Mouse (Mus musculus) heart, embryonic 16.5 days (tissue): ENCODE data around the gene Plekhd1. TPM values are rescaled to one million over a fixed set of nuclear protein-coding genes. Genes with fewer than 3 reads are reported as not detected.

Experiments used
- ATAC-seq: fragments of 200-750 bp; cut with Nextera tagmentation; replicated peaks from 2 replicates; pipeline ENCODE4 v1.8.0; 2017; ENCODE audit warnings: moderate number of reproducible peaks; ENCODE audit not compliant: insufficient read depth, low FRiP score; ENCODE audit errors: extremely low read depth
- H3K27ac ChIP-seq: fragments of 300-500 bp; sonication (generic); 2 replicates; pipeline ENCODE4 v1.5.1; 2014; ENCODE audit warnings: mild to moderate bottlenecking, low read length, control low read depth, moderate library complexity
- H3K27me3 ChIP-seq: fragments of 300-500 bp; sonication (generic); 2 replicates; pipeline ENCODE4 v1.6.1; 2014; ENCODE audit warnings: low read length, mixed read lengths; ENCODE audit not compliant: control insufficient read depth, insufficient read depth
- H3K36me3 ChIP-seq: fragments of 300-500 bp; sonication (generic); 2 replicates; pipeline ENCODE4 v1.6.1; 2014; ENCODE audit not compliant: control insufficient read depth, insufficient read depth
- H3K4me1 ChIP-seq: fragments of 300-500 bp; sonication (generic); 2 replicates; pipeline ENCODE4 v1.6.1; 2014; ENCODE audit warnings: low read length, mixed read lengths; ENCODE audit not compliant: control insufficient read depth, insufficient read depth
- H3K4me2 ChIP-seq: fragments of 300-500 bp; sonication (generic); 2 replicates; pipeline ENCODE4 v1.6.1; 2014; ENCODE audit warnings: low read depth, mild to moderate bottlenecking, control low read depth, low read length
- H3K4me3 ChIP-seq: fragments of 300-500 bp; sonication (generic); 2 replicates; pipeline ENCODE4 v1.5.1; 2014; ENCODE audit warnings: mild to moderate bottlenecking, control low read depth, low read length
- H3K9ac ChIP-seq: fragments of 300-500 bp; sonication (generic); 2 replicates; pipeline ENCODE4 v1.6.1; 2014; ENCODE audit warnings: low read length, control low read depth
- H3K9me3 ChIP-seq: fragments of 300-500 bp; sonication (generic); replicated peaks from 2 replicates; pipeline ENCODE4 v1.6.1; 2016; ENCODE audit warnings: low read length; ENCODE audit not compliant: control insufficient read depth
- WGBS: fragments of 180-500 bp; shearing (Covaris S2); extraction: QIAGEN DNeasy Blood & Tissue Kit; methylation state at CpG from one replicate; pipeline ENCODE4 v1.1.7; 2014; 5-methylcytosine and 5-hydroxymethylcytosine counted together
- polyA plus RNA-seq: library from polyadenylated mRNA; unstranded; fragments of >200 nt; fragmentation: Nextera tagmentation; extraction: Ambion mirVana; gene quantifications from 2 replicates; pipeline ENCODE4 v1.2.1, GENCODE M21; 2015

Gene Plekhd1
- polyA plus RNA-seq, 1 experiment from 2014 or later: 0.28 TPM

DNA sequence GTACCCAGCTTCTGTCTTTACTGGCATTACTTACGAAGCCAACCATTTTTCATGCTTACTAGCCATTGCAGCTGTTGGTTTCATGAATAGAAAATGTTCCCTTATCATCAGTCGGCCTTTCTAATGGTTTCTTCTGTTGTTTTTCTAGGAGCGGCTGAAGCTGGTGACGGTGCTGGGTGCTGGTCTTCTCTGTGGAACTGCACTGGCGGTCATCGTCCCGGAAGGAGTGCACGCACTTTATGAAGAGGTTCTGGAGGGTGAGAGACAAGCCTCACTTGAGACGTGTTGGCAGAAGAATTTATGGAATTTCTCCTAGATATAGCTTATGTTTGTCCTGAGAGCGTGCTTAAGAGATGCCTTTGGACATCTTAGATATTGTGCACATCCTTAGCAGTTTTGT, 30.1 kb upstream of the Plekhd1 start:
- Histone ChIP-seq H3K4me2 (no peak overlapping the region), H3K36me3 (peaks cover 15% of the 10 kb centered on the region), H3K27me3 (no peaks in the 10 kb centered on the region), H3K27ac (no peak overlapping the region), H3K9me3 (no peaks in the 10 kb centered on the region), H3K9ac (no peak overlapping the region), H3K4me3 (no peak overlapping the region), H3K4me1 (peaks cover 5% of the 10 kb centered on the region; the same call in 1 of the 2 replicates)
- 57% methylated on average over 10 of the region's 10 CpGs for WGBS
- no peak for ATAC-seq

DNA sequence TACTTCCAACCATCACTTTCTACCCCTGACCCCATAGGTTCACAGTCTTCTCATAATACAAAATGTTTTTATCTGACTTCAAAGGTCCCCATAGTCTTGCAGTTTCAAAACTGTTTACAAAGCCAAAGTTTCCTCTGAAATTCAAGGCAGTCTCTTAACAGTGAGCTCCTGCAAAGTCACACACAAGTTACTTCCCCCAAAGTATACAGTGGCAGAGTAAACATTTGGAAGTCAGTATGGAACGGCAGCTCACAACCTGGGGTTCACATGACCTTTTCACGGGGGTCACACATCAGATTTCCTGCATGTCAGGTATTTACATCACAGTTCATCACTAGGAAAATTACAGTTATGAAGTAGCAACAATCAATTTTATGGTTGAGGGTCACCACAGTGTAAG, 28.5 kb upstream of the Plekhd1 start:
- H3K4me3 ChIP-seq: no peak overlapping the region
- WGBS: 75% methylated on average over 2 of the region's 2 CpGs
- H3K9me3 ChIP-seq: no peaks in the 10 kb centered on the region
- H3K4me2 ChIP-seq: no peak overlapping the region
- peaks cover 15% of the 10 kb centered on the region for H3K36me3 ChIP-seq
- no peak overlapping the region for H3K9ac ChIP-seq
- no peaks in the 10 kb centered on the region for H3K27me3 ChIP-seq
- H3K4me1 ChIP-seq: peaks cover 5% of the 10 kb centered on the region; the same call in 1 of the 2 replicates
- no peak for ATAC-seq
- no peak overlapping the region for H3K27ac ChIP-seq

- Histone ChIP-seq H3K4me1 (no peaks in the 10 kb centered on the region), H3K27me3 (no peaks in the 10 kb centered on the region), H3K4me2 (no peak overlapping the region), H3K27ac (no peak overlapping the region), H3K9me3 (no peaks in the 10 kb centered on the region), H3K4me3 (no peak overlapping the region), H3K36me3 (peaks cover 11% of the 10 kb centered on the region), H3K9ac (no peak overlapping the region)
- WGBS: 69% methylated on average over 2 of the region's 2 CpGs
- ATAC-seq: no peak
Observed at GRCm38 (mm10) chr12:80668391-80668790, 24.0 kb upstream of the Plekhd1 start.

- H3K36me3 ChIP-seq: peaks cover 18% of the 10 kb centered on the region
- H3K27me3 ChIP-seq: no peaks in the 10 kb centered on the region
- no peak for ATAC-seq
- H3K4me2 ChIP-seq: no peak overlapping the region
- H3K4me3 ChIP-seq: no peak overlapping the region
- H3K9me3 ChIP-seq: no peaks in the 10 kb centered on the region
- 12% methylated on average over 3 of the region's 3 CpGs for WGBS
- H3K4me1 ChIP-seq: no peaks in the 10 kb centered on the region
- H3K27ac ChIP-seq: no peak overlapping the region
- no peak overlapping the region for H3K9ac ChIP-seq
Observed at GRCm38 (mm10) chr12:80673170-80673569, 19.2 kb upstream of the Plekhd1 start.

DNA sequence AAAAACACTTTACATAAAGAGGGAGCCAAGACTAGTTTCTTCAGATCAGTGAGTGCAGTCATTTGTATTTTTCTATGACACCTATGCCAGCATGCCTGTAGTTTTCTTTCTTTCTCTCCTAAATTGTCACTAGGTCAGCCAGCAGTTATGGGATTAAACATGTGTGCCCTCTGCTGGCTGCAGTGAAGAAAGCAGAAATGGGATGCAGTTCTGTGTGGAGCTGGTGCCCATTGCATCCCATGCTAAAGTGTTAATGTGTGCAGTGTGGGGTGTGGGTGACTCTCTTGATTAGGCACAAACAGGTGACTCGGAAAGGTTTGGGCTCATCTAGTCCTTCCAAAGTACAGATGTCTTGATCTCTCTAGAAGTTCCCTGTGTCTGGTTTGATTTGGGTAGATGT, 11.1 kb upstream of the Plekhd1 start:
- H3K9ac ChIP-seq: no peak overlapping the region
- WGBS: 61% methylated on average over 1 of the region's 1 CpGs
- no peaks in the 10 kb centered on the region for H3K27me3 ChIP-seq
- no peak for ATAC-seq
- H3K27ac ChIP-seq: no peak overlapping the region
- no peaks in the 10 kb centered on the region for H3K9me3 ChIP-seq
- H3K36me3 ChIP-seq: peaks cover 6% of the 10 kb centered on the region
- H3K4me1 ChIP-seq: no peaks in the 10 kb centered on the region
- H3K4me3 ChIP-seq: no peak overlapping the region
- no peak overlapping the region for H3K4me2 ChIP-seq

DNA sequence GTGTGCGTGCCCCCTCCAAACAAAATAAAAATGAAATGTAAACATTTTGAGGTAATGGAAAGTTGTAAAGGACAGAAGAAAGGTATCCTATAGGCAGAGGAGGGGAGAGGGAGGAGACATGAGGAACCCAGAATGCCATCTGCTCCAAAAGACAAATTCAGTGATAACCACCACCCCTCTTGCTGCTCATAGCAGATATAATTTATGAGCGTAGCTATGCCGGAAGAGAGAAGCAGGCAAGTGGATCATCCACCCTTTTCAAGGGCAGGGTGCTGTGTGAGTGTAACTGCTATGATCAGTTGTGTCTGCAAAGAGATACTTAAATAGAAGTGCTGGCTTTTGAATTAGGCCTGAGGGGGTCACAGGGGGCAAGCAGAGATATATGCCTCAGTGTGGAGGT, 8.8 kb upstream of the Plekhd1 start:
- Histone ChIP-seq H3K27ac (no peak overlapping the region), H3K9me3 (no peaks in the 10 kb centered on the region), H3K27me3 (no peaks in the 10 kb centered on the region), H3K4me3 (no peak overlapping the region), H3K9ac (no peak overlapping the region), H3K36me3 (peaks cover 3% of the 10 kb centered on the region; the same call in 1 of the 2 replicates), H3K4me2 (no peak overlapping the region), H3K4me1 (peaks cover 8% of the 10 kb centered on the region)
- ATAC-seq: no peak
- 90% methylated on average over 3 of the region's 3 CpGs for WGBS

DNA sequence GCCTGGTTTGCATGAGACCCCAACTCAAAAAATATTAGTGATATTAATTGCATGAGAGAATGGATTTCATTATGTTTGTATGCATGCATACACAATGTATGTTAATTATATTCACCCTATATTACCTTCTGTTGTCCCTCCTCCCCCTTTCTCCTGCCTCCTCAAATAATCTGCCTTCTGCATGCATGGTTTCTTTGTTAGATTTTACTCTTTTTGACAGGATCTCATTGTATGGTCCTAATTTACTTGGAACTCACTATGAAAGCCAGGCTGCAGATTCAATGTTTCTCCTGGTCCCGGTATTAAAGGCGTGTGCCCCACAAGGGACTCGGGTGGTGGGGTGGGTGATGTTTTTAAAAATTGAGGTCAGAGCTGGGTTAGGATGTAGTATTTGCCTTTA, 8.1 kb upstream of the Plekhd1 start:
- H3K9me3 ChIP-seq: no peaks in the 10 kb centered on the region
- H3K27me3 ChIP-seq: no peaks in the 10 kb centered on the region
- ATAC-seq: no peak
- no peak overlapping the region for H3K4me3 ChIP-seq
- H3K4me1 ChIP-seq: peaks cover 8% of the 10 kb centered on the region
- H3K27ac ChIP-seq: no peak overlapping the region
- H3K4me2 ChIP-seq: no peak overlapping the region
- WGBS: 92% methylated on average over 3 of the region's 3 CpGs
- peaks cover 2% of the 10 kb centered on the region; the same call in 1 of the 2 replicates for H3K36me3 ChIP-seq
- H3K9ac ChIP-seq: no peak overlapping the region

GRCm38 (mm10) chr12:80687788-80688211, 4.6 kb upstream of the Plekhd1 start:
- H3K9me3 ChIP-seq: no peaks in the 10 kb centered on the region
- peaks cover 8% of the 10 kb centered on the region for H3K4me1 ChIP-seq
- H3K27me3 ChIP-seq: peaks cover 8% of the 10 kb centered on the region
- H3K9ac ChIP-seq: no peak overlapping the region
- ATAC-seq: peak; percentile 73
- peak overlapping the region; percentile 46 for H3K4me2 ChIP-seq
- no peaks in the 10 kb centered on the region for H3K36me3 ChIP-seq
- no peak overlapping the region for H3K4me3 ChIP-seq
- WGBS: 25% methylated on average over 10 of the region's 10 CpGs
- 0 out of 2 replicates have a peak overlapping the region, but pooled peaks have one; percentile 10 for H3K27ac ChIP-seq

DNA sequence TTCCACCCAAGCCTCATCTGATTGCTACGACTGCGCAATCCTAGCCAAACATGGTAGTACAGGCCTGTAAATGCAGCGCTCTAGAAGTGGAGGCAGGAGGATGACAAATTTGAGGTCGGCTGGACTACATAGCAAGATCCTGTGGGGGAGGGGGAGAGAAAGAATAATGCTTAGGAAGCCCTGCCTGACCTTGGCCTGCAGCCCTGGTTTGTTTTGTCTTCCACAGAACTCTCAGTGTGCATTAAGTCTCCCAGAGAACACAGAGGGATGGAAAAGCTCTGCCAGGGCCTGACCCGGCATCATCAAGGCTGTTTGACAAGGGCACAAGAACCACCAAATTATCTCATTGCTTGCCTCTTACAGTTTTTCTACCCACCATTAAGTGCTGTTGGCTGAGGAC, 2.7 kb upstream of the Plekhd1 start:
- Histone ChIP-seq H3K4me1 (peaks cover 14% of the 10 kb centered on the region), H3K4me3 (no peak overlapping the region), H3K4me2 (no peak overlapping the region), H3K27me3 (peaks cover 23% of the 10 kb centered on the region), H3K27ac (no peak overlapping the region), H3K9me3 (no peaks in the 10 kb centered on the region), H3K36me3 (no peaks in the 10 kb centered on the region), H3K9ac (no peak overlapping the region)
- ATAC-seq: no peak
- 60% methylated on average over 5 of the region's 5 CpGs for WGBS
